Mouse (Mus musculus): ENCODE measurements around the gene Gne. TPM values are rescaled to one million over a fixed set of nuclear protein-coding genes. Genes with fewer than 3 reads are reported as not detected.
"Not testable (repeated sequence)": the region's sequence is repeated elsewhere in the genome, so short reads cannot be mapped to it uniquely, and the experiment has no call there.

Gne gene
- polyA plus RNA-seq, 1 experiment from 2014 or later = 20.1 TPM

DNA sequence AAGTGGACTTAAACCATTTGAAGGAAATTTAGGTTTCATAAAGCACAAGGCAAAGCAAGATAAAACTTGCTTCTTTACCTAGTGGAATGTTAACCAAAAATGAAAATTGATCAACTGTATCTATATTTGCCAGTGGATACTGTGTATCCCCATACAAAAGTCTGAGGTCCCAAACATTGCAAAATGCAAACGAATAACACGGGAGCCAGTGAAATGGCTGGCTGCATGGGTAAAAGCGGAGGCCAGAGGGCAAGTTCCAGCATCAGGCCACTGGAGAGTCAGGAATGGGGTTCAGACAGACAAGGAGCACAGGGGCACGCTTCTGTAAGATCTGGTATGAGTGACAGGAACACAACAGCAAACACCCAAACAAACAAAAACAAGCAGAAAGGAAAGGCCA is 13.3 kb downstream of the Gne start:
- Histone ChIP-seq H3K9ac (no peak overlapping the region), H3K27ac (no peak overlapping the region), H3K36me3 (replicated peaks) (no peaks in the 10 kb centered on the region), H3K9me3 (no peaks in the 10 kb centered on the region), H3K4me1 (peaks cover 22% of the 10 kb centered on the region), H3K27me3 (no peaks in the 10 kb centered on the region; the same call in 1 of the 2 replicates), H3K4me2 (no peak overlapping the region), H3K4me3 (replicated peaks) (no peak overlapping the region)
- no peak for ATAC-seq (ENCODE audit: low FRiP score)
- 70% methylated on average over 4 of the region's 4 CpGs for WGBS

DNA sequence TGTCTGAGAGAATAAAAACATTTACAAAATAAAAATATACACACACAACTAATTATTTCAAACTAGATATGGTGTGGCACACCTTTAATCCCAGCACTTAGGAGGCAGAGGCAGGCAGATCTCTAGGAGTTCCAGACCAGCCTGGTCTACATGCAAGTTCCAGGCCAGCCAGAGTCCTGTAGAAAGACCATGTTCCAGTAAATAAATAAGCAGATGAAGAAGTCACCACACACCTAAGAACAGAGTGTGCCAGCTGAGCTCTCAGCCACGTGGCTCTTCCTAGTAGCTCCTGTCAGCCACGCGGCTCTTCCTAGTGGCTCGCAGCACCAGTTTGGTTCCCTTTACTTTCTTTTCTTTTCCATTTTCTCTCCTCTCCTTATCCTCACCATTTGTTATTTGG is 14.6 kb downstream of the Gne start:
- H3K36me3 ChIP-seq (replicated peaks) = no peaks in the 10 kb centered on the region
- H3K27me3 ChIP-seq = no peaks in the 10 kb centered on the region; the same call in 1 of the 2 replicates
- no peak overlapping the region for H3K9ac ChIP-seq
- H3K27ac ChIP-seq = no peak overlapping the region
- H3K4me3 ChIP-seq (replicated peaks) = no peak overlapping the region
- no peak for ATAC-seq (ENCODE audit: low FRiP score)
- no peaks in the 10 kb centered on the region for H3K9me3 ChIP-seq
- 98% methylated on average over 4 of the region's 4 CpGs for WGBS
- no peak overlapping the region for H3K4me2 ChIP-seq
- H3K4me1 ChIP-seq = peaks cover 25% of the 10 kb centered on the region

DNA sequence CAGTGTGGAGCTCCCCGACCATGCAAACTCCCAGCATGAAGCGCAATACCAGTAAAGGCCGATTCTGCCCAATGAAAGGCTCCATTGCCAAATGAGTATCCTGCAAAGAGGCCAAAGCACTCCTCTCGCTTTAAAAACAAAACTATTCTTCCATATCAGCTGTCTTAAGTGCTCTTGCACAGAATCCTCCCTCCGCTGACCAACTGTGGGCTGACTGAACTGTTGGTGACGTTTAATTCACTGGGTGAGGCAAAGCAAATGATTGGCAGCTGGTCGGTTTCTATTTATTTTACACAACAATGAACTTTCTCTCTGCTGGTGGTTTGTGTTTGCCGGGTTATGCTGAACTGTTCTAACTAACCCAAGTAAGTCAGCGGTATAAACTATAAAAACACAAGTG is 15.2 kb downstream of the Gne start:
- Histone ChIP-seq H3K36me3 (replicated peaks) (no peaks in the 10 kb centered on the region), H3K4me2 (no peak overlapping the region), H3K9me3 (no peaks in the 10 kb centered on the region), H3K4me1 (peaks cover 25% of the 10 kb centered on the region), H3K9ac (no peak overlapping the region), H3K27me3 (no peaks in the 10 kb centered on the region; the same call in 1 of the 2 replicates), H3K4me3 (replicated peaks) (no peak overlapping the region), H3K27ac (no peak overlapping the region)
- ATAC-seq (ENCODE audit: low FRiP score) = no peak
- 30% methylated on average over 9 of the region's 9 CpGs for WGBS

DNA sequence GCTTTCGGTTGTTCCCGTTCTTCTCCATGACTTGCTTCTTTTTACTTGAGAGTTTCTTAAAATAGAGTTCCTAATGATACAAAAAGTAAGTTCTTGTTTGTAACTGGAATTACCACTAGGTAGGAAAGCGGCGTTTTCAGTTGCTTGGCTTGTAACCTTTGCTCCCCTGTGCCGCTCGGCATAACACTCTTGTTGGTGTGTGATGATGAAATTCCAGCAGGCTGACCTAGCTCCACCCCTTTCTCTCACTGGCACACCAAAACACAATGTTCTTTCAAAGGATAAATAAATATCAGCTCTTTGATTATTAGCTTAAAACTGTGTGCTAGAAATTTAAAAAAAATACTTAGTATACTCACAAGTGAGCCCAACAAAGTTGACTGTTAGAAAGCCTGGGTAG is 17.1 kb downstream of the Gne start:
- H3K4me2 ChIP-seq = no peak overlapping the region
- no peak overlapping the region for H3K9ac ChIP-seq
- 90% methylated on average over 6 of the region's 6 CpGs for WGBS
- no peaks in the 10 kb centered on the region; the same call in 1 of the 2 replicates for H3K27me3 ChIP-seq
- peaks cover 20% of the 10 kb centered on the region for H3K4me1 ChIP-seq
- H3K9me3 ChIP-seq = no peaks in the 10 kb centered on the region
- no peaks in the 10 kb centered on the region for H3K36me3 ChIP-seq (replicated peaks)
- no peak overlapping the region for H3K27ac ChIP-seq
- ATAC-seq (ENCODE audit: low FRiP score) = no peak
- H3K4me3 ChIP-seq (replicated peaks) = no peak overlapping the region

DNA sequence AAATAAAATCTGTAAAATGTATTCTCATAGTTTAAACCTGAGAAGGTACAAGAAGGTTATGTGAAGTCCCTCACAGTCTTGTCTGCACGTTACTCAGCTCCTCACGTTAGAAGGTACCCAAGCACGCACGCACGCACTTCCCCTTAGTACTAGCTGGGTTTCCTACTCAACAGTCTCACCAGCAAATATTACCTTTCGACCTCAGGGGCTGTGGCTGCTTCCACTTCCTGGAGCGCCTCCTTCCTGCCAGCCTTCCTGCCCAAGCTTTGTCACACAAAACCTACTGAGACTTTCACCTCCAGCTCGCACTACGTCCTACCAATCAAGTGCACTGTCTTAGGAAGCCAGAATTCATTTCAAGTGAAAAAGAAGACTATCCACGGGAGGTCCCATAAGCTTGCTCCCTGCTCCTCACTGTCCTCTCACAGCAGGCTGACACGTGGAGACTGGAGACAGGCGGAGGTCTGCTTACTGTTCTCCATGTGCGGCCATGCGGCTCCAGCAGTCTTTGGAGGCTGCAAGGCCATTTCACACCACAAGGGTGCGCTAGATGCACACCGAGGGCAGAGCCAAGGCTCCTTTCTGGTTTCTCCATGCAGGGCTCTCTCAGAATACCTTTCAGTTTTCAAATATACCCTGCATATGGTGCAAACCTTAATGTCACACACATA is 18.5 kb downstream of the Gne start:
- H3K27me3 ChIP-seq = no peaks in the 10 kb centered on the region
- 42% methylated on average over 16 of the region's 16 CpGs for WGBS
- no peak overlapping the region for H3K27ac ChIP-seq
- peaks cover 7% of the 10 kb centered on the region for H3K4me1 ChIP-seq
- no peaks in the 10 kb centered on the region for H3K36me3 ChIP-seq (replicated peaks)
- no peak overlapping the region for H3K4me2 ChIP-seq
- no peaks in the 10 kb centered on the region for H3K9me3 ChIP-seq
- H3K4me3 ChIP-seq (replicated peaks) = no peak overlapping the region
- no peak overlapping the region for H3K9ac ChIP-seq
- peak; percentile 46; the same call in 1 of the 2 replicates for ATAC-seq (ENCODE audit: low FRiP score)

DNA sequence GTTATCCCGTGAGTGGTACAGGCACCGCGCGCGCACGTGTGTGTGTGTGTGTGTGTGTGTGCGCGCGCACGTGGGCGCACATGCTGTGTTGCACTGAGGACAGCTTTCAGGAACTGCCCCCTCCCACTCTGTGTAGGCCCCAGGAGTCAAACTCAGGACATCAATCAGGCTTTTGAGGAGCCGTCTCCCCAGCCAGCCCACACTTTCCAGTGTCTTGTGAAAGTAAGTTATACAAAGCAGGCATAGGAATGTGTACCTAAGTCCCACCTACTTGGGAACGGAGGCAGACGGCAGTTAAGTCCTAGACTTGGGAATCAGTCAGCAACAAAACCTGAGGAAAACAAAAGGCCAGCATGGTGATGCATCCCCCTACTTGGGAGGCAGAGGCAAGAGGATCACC is 21.2 kb downstream of the Gne start:
- no peak overlapping the region for H3K4me3 ChIP-seq (replicated peaks)
- H3K4me2 ChIP-seq = no peak overlapping the region
- WGBS = 88% methylated on average over 14 of the region's 14 CpGs
- ATAC-seq (ENCODE audit: low FRiP score) = no peak
- no peak overlapping the region for H3K27ac ChIP-seq
- no peaks in the 10 kb centered on the region for H3K9me3 ChIP-seq
- H3K9ac ChIP-seq = no peak overlapping the region
- 0 out of 2 replicates have a peak, but pooled peaks cover 3% of the 10 kb centered on the region for H3K4me1 ChIP-seq
- H3K36me3 ChIP-seq (replicated peaks) = 0 out of 2 replicates have a peak, but pooled peaks cover 3% of the 10 kb centered on the region
- no peaks in the 10 kb centered on the region for H3K27me3 ChIP-seq

DNA sequence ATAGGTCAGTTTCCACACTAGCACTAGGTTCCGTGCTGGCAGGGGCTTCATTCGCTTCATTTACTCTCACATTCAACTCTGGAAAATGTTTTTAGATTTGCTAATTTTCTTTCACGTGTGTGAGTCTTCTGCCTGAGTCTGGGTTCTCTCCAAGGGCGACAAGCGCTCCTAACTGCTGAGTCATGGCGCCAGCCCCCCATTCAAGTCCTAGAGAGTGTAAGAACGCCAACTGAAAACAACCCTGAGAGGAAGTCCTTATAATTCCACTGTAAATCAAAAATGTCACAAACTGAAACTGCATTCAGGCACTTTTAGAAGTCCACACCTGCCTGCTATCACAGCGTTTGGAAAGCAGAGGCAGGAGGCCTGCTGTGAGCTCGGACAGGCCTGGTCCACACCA is 21.9 kb downstream of the Gne start:
- Histone ChIP-seq H3K27ac (no peak overlapping the region), H3K27me3 (no peaks in the 10 kb centered on the region)

DNA sequence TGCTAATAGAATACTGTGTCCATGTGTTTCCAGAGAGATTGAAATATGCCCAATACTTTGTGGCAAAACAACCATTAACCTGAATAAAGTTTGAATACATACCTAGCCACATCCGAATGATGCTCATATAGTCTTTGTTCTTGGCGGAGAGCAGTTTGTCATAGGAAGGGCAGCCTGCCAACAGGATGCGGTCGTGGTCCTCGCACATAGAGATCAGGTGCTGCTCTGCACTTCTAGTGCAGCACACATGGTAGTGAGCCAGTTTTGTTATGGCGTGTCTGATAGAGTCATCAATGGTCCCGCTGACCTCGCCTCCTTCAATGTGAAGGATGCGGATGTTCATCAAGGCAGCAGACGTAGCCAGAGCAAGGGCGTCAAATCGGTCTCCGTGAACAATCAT is 24.3 kb downstream of the Gne start:
- no peaks in the 10 kb centered on the region for H3K27me3 ChIP-seq
- no peak for ATAC-seq (ENCODE audit: low FRiP score)
- 0 out of 2 replicates have a peak, but pooled peaks cover 3% of the 10 kb centered on the region for H3K36me3 ChIP-seq (replicated peaks)
- no peak overlapping the region for H3K9ac ChIP-seq
- no peak overlapping the region for H3K4me2 ChIP-seq
- H3K4me1 ChIP-seq = no peaks in the 10 kb centered on the region
- 93% methylated on average over 13 of the region's 13 CpGs for WGBS
- H3K4me3 ChIP-seq (replicated peaks) = no peak overlapping the region
- no peak overlapping the region for H3K27ac ChIP-seq
- no peaks in the 10 kb centered on the region for H3K9me3 ChIP-seq

More for the DNA sequence above, 21.9 kb downstream of the Gne start:
- Histone ChIP-seq H3K9ac (no peak overlapping the region), H3K4me3 (replicated peaks) (no peak overlapping the region), H3K36me3 (replicated peaks) (0 out of 2 replicates have a peak, but pooled peaks cover 3% of the 10 kb centered on the region), H3K4me1 (0 out of 2 replicates have a peak, but pooled peaks cover 3% of the 10 kb centered on the region), H3K9me3 (no peaks in the 10 kb centered on the region), H3K4me2 (no peak overlapping the region)
- no peak for ATAC-seq (ENCODE audit: low FRiP score)
- WGBS = 67% methylated on average over 9 of the region's 9 CpGs

DNA sequence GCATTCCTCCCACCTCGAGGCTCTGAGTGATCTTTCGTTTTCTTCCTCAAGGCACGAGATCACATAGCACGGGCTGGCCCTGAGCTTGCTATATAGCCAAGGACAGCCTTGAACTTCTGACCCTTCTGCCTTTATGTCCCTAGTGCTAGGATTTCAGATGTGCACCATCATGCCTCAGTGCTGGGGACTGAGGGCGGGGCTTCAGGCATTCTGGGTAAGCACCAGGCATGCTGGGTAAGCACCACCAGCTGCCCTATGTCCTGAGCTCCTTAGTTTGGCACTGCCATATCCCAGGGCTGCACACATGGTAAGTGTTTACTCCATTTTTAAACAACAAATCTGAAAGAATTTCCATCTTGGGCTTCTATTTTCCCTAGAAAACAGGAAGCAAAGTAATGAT is 34.2 kb downstream of the Gne start:
- WGBS = 87% methylated on average over 5 of the region's 5 CpGs
- Histone ChIP-seq H3K9ac (no peak overlapping the region), H3K4me1 (no peaks in the 10 kb centered on the region), H3K27me3 (no peaks in the 10 kb centered on the region), H3K4me2 (no peak overlapping the region), H3K36me3 (replicated peaks) (peaks cover 4% of the 10 kb centered on the region), H3K9me3 (no peaks in the 10 kb centered on the region), H3K4me3 (replicated peaks) (no peak overlapping the region), H3K27ac (no peak overlapping the region)
- ATAC-seq (ENCODE audit: low FRiP score) = no peak

DNA sequence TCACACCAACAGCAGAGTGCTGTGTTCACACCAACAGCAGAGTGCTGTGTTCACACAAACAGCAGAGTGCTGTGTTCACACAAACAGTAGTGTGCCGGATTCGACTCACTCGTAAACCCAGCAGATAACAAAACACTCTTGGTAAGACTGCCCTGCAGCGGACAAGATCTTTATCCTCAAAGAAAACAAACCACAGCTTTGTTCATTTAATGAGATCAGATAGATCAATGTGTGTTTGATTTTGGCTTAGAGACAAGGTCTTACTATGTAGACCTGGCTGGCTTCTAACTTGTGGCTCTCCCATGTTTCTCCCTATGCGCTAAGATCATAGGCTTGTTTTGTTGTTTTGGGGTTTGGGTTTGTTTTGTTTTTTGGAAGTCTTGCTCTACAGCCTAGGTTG is 37.9 kb downstream of the Gne start:
- H3K27me3 ChIP-seq = no peaks in the 10 kb centered on the region
- no peak for ATAC-seq (ENCODE audit: low FRiP score)
- no peak overlapping the region for H3K4me2 ChIP-seq
- no peaks in the 10 kb centered on the region for H3K9me3 ChIP-seq
- no peaks in the 10 kb centered on the region for H3K4me1 ChIP-seq
- no peak overlapping the region for H3K27ac ChIP-seq
- no peak overlapping the region for H3K9ac ChIP-seq
- H3K4me3 ChIP-seq (replicated peaks) = no peak overlapping the region
- H3K36me3 ChIP-seq (replicated peaks) = peaks cover 21% of the 10 kb centered on the region
- WGBS = 89% methylated on average over 5 of the region's 5 CpGs

DNA sequence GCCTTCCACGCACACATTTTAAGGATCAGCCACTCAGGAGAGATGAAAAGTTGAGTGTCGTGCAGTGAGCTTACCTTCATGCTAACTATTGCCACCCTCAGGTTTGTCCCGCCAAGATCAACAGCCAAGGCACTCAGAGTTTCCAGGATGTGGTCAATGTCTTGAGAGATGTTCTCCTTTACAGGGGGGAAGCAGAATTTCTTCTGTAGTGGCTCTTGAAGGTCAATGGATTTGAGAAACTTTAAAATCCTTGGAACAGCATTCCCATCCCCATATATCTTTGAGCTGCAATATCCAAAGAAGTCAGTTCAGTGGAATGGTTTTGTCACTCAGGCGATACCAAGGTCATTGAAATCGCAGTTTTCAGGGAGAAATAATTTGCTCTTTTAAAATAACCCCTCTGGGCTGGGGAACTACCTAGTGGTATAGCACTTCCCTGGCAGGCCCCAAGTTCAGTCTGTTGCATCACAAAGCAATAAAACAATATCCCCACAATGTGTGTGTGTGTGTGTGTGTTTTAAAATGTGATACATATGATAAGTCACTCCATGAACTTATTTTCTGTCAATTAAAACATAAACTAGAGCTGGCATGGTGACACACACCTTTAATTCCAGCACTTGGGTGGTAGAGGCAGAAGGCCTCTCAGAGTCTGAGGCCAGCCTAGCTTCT is 39.2 kb downstream of the Gne start:
- no peak overlapping the region for H3K27ac ChIP-seq
- 92% methylated on average over 5 of the region's 5 CpGs for WGBS
- no peak overlapping the region for H3K9ac ChIP-seq
- H3K4me3 ChIP-seq (replicated peaks) = no peak overlapping the region
- H3K9me3 ChIP-seq = no peaks in the 10 kb centered on the region
- no peak for ATAC-seq (ENCODE audit: low FRiP score)
- peaks cover 4% of the 10 kb centered on the region; the same call in 1 of the 2 replicates for H3K27me3 ChIP-seq
- H3K36me3 ChIP-seq (replicated peaks) = peaks cover 33% of the 10 kb centered on the region
- H3K4me1 ChIP-seq = no peaks in the 10 kb centered on the region
- no peak overlapping the region for H3K4me2 ChIP-seq

DNA sequence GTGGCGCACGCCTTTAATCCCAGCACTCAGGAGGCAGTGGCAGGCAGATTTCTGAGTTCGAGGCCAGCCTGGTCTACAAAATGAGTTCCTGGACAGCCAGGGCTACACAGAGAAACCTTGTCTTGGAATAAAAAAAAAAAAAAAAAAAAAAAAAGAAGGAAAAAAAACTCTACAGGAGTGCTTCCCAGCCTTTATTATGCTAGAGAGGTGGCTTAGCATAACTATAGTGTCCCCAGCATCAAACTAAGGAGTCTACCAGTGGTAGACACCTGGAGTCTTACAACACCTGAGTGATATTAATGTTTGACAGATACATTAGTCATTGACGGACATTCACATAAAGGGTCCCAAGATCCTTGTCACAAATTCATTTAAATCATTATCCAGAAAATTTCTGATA is 40.8 kb downstream of the Gne start:
- not testable (repeated sequence) for H3K27ac ChIP-seq; H3K4me3 ChIP-seq (replicated peaks); H3K9ac ChIP-seq; H3K4me2 ChIP-seq; ATAC-seq (ENCODE audit: low FRiP score); H3K9me3 ChIP-seq; H3K4me1 ChIP-seq
- WGBS = 94% methylated on average over 4 of the region's 4 CpGs
- Histone ChIP-seq H3K27me3 (peaks cover 10% of the 10 kb centered on the region; the same call in 1 of the 2 replicates), H3K36me3 (replicated peaks) (peaks cover 38% of the 10 kb centered on the region)

DNA sequence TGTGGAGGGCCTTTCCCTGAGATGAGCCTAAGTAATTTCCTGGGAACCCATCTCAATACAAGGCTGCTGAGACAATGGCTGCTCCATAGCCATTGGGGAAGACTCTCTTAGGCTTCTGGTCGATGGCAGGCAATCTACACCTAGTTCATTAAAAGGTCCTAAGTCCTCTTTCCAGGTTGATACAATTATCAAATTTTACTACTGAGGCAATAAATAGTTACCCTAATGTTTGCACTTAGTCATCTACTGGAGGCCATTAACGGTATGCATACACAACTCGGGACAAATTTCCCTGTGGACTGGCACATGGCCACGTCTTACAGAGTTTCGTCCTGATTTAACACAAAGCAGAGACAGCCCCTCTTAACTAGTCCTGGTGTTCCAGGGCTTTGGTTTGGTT is 41.5 kb downstream of the Gne start:
- Histone ChIP-seq H3K9me3 (no peaks in the 10 kb centered on the region), H3K4me3 (replicated peaks) (no peak overlapping the region), H3K27me3 (peaks cover 10% of the 10 kb centered on the region; the same call in 1 of the 2 replicates), H3K4me1 (no peaks in the 10 kb centered on the region), H3K36me3 (replicated peaks) (peaks cover 38% of the 10 kb centered on the region), H3K27ac (no peak overlapping the region), H3K4me2 (no peak overlapping the region), H3K9ac (no peak overlapping the region)
- no peak for ATAC-seq (ENCODE audit: low FRiP score)
- WGBS = 90% methylated on average over 5 of the region's 5 CpGs
